Mouse (Mus musculus) liver, embryonic 13.5 days (tissue): ENCODE results near the gene Dcaf8. TPM values are rescaled to one million over a fixed set of nuclear protein-coding genes. Genes with fewer than 3 reads are reported as not detected.

Experiments used
- ATAC-seq: fragments of 200-750 bp; cut with Nextera tagmentation; 2 replicates; pipeline ENCODE4 v1.8.0; 2017; ENCODE audit warnings: low read depth, mild to moderate bottlenecking, moderate number of reproducible peaks, moderate library complexity
- DNase-seq: peaks from one replicate; pipeline ENCODE4 v3.0.0; 2022
- H3K27ac ChIP-seq: fragments of 300-500 bp; sonication (generic); 2 replicates; pipeline ENCODE4 v1.5.1; 2015; ENCODE audit warnings: moderate library complexity, mild to moderate bottlenecking, inconsistent platforms
- H3K27me3 ChIP-seq: fragments of 300-500 bp; sonication (generic); 2 replicates; pipeline ENCODE4 v1.6.1; 2015; ENCODE audit warnings: mild to moderate bottlenecking, inconsistent platforms
- H3K36me3 ChIP-seq: fragments of 300-500 bp; sonication (generic); 2 replicates; pipeline ENCODE4 v1.6.1; 2015; ENCODE audit warnings: mild to moderate bottlenecking, inconsistent platforms
- H3K4me1 ChIP-seq: fragments of 300-500 bp; sonication (generic); replicated peaks from 2 replicates; pipeline ENCODE4 v1.6.1; 2015; ENCODE audit warnings: inconsistent platforms
- H3K4me2 ChIP-seq: fragments of 300-500 bp; sonication (generic); 2 replicates; pipeline ENCODE4 v1.6.1; 2015; ENCODE audit warnings: inconsistent platforms, mild to moderate bottlenecking, moderate library complexity
- H3K4me3 ChIP-seq: fragments of 300-500 bp; sonication (generic); replicated peaks from 2 replicates; pipeline ENCODE4 v1.5.1; 2015; ENCODE audit warnings: mild to moderate bottlenecking, inconsistent platforms
- H3K9ac ChIP-seq: fragments of 300-500 bp; sonication (generic); 2 replicates; pipeline ENCODE4 v1.6.1; 2015; ENCODE audit warnings: mild to moderate bottlenecking, inconsistent platforms
- H3K9me3 ChIP-seq: fragments of 300-500 bp; sonication (generic); replicated peaks from 2 replicates; pipeline ENCODE4 v1.6.1; 2016; ENCODE audit warnings: inconsistent platforms
- WGBS: fragments of 180-500 bp; shearing (Covaris S2); methylation state at CpG from one replicate; pipeline ENCODE4 v1.1.7; 2015; ENCODE audit not compliant: insufficient replicate concordance; 5-methylcytosine and 5-hydroxymethylcytosine counted together
- polyA plus RNA-seq: library from polyadenylated mRNA; unstranded; fragments of >200 nt; fragmentation: Nextera tagmentation; extraction: Ambion mirVana; gene quantifications from 2 replicates; pipeline ENCODE4 v1.2.1, GENCODE M21; 2015

Gene Dcaf8
- polyA plus RNA-seq = 58.1 and 65.0 TPM in 2 replicates

DNA sequence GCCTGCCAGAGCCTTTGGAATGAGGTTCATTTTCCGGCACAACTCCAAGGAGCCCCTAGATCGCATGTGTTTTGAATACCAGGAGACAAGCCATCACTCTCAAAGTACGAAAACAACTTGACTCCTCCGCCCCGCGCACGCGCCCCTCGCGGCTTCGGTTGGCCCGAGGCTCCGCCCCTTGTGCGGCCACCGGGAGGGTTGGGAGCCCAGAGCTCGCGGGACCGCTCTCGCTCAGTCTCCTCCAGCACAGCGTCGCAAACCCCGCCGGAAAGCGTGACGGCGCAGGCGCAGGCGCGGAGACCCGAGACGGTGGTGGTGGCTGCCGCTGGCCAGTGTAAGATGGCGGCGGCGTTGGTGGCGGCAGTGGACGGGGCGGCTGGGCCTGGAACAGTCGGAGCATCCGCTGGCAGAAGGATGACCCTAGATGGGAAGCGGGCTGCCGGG, at the start of gene Dcaf8:
Dcaf8 (plus strand) TSS at position 250 of the 444 bp plus-strand sequence.
- peak within 1 kb of the TSS; percentile 99 for H3K9ac ChIP-seq
- peak within 1 kb of the TSS; percentile 76 for H3K4me2 ChIP-seq
- H3K27ac ChIP-seq = peak within 1 kb of the TSS; percentile 97
- peak; percentile 98 for DNase-seq
- peaks cover 31% of the 10 kb centered on the region for H3K36me3 ChIP-seq
- peaks cover 34% of the 10 kb centered on the region for H3K4me1 ChIP-seq
- H3K4me3 ChIP-seq = peak within 1 kb of the TSS; percentile 95
- H3K9me3 ChIP-seq = no peaks in the 10 kb centered on the region
- WGBS = under 1% methylated on average over 42 of the region's 42 CpGs
- ATAC-seq = peak; percentile 96
- no peaks in the 10 kb centered on the region for H3K27me3 ChIP-seq

DNA sequence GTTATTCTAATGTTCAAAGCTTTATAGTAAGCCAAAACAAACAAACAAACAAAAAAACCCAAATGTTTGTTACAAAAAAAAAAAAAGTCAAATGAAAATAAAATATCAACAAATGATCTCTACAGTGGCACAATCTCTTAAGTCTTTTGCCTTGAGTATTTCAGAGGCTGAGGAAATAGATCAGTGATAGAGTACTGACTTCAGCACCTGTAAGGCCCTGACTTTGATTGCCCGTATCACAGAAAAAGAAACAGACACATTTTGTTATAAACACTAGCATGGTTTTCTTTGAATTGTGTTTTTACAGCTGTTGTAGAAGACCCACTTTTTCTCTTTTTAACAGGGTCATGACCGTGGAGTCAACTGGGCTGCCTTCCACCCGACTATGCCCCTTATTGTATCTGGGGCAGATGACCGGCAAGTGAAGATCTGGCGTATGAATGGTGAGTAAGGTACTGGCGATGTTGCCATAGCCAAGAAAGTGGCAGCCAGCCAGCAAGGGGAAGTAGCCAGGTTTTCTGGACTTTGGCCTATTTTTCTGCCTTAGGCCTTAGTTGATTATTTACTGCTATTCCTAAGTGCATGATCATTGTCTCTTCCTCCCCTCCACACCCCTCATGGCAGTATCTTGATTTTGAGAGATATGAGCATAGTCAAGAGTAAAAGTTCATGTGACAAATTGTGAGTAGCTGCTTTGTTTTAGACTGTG, 48.4 kb upstream of the Dcaf8 start:
- Histone ChIP-seq H3K4me1 (no peaks in the 10 kb centered on the region), H3K36me3 (peaks cover 76% of the 10 kb centered on the region), H3K4me2 (no peak overlapping the region), H3K9ac (no peak overlapping the region), H3K4me3 (no peak overlapping the region), H3K9me3 (no peaks in the 10 kb centered on the region), H3K27ac (no peak overlapping the region), H3K27me3 (no peaks in the 10 kb centered on the region)
- DNase-seq = no peak
- 82% methylated on average over 6 of the region's 6 CpGs for WGBS
- ATAC-seq = no peak

DNA sequence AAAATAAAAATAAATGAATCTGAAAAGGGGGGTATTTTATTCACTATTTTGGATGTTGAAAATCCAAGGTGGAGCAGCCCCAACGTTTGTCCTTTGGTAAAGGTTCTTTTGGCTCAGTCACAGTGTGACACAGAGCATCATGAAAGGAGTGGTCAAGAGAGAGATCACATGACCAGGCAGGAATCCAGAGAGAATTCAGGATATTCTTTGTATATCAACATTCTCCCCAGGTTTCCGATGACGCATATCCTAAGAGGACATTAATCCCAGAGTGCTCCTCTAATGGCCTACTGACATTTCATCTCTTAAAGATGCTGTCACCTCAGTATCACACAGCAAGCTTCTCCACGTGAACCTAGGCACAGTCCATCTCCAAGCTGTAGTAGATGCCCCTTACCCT, 44.3 kb upstream of the Dcaf8 start:
- Histone ChIP-seq H3K36me3 (peaks cover 87% of the 10 kb centered on the region), H3K4me1 (no peaks in the 10 kb centered on the region), H3K4me2 (no peak overlapping the region), H3K9me3 (no peaks in the 10 kb centered on the region), H3K27me3 (no peaks in the 10 kb centered on the region), H3K9ac (no peak overlapping the region), H3K4me3 (no peak overlapping the region), H3K27ac (no peak overlapping the region)
- no peak for DNase-seq
- WGBS = 84% methylated on average over 4 of the region's 4 CpGs
- ATAC-seq = no peak

DNA sequence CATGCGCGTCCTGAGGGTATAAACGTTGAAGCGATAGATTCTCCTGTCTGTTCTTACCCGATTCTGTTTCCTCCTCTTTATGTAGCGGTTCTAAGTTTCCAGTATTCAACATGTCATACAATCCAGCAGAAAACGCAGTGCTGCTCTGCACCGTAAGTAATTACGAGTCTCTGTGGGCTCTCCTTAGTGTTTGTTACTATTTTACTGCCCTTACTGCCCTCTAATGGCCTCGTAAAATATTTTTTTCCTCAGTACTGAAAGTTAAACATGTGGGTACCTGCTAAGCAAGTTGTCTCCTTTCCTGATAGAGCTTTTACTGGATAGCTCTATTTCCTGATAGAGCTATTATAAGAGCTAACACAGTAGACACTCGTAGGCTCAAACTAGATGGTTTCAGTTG, 42.8 kb upstream of the Dcaf8 start:
- DNase-seq = no peak
- Histone ChIP-seq H3K9ac (no peak overlapping the region), H3K36me3 (peaks cover 92% of the 10 kb centered on the region), H3K4me2 (no peak overlapping the region), H3K27me3 (no peaks in the 10 kb centered on the region), H3K4me3 (no peak overlapping the region), H3K27ac (no peak overlapping the region), H3K9me3 (no peaks in the 10 kb centered on the region), H3K4me1 (no peaks in the 10 kb centered on the region)
- no peak for ATAC-seq
- 83% methylated on average over 11 of the region's 11 CpGs for WGBS

DNA sequence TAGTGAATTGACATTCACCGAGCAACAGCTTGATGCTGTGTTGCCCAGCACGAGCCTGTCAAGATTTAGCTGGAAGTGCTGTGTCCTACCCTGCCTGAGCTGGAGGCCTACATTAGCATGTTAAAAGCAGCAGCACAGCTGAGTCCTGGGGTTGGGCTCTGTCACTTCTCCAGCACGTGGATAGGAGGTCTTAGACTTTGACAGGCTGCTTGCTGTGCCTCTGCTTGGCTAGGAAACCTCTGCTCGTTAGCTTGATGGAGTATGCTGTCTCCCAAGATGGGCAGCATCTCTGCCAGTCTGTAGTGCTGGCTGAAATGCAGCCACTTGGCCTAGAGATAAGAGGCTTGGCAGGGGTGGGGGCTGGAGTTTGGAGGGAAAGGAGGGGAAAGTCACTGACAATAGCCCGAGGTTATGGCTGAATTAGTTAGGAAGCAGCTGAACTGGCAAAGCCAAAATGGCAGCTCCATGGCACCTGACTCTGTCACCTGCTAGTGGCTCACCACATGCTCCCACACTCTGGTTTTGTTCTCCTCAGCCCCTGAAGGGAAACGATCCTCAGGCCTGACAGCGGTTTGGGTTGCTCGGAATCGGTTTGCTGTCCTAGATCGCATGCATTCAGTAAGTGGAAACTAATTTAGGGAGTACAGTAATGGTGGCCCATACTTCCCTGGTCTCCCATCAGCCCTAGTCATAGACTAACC, 40.0 kb upstream of the Dcaf8 start:
- Histone ChIP-seq H3K9ac (no peak overlapping the region), H3K4me3 (no peak overlapping the region), H3K9me3 (no peaks in the 10 kb centered on the region), H3K4me2 (no peak overlapping the region), H3K27me3 (no peaks in the 10 kb centered on the region), H3K36me3 (peaks cover 96% of the 10 kb centered on the region), H3K27ac (no peak overlapping the region), H3K4me1 (no peaks in the 10 kb centered on the region)
- ATAC-seq (no peak), DNase-seq (no peak)
- WGBS = 82% methylated on average over 10 of the region's 10 CpGs

DNA sequence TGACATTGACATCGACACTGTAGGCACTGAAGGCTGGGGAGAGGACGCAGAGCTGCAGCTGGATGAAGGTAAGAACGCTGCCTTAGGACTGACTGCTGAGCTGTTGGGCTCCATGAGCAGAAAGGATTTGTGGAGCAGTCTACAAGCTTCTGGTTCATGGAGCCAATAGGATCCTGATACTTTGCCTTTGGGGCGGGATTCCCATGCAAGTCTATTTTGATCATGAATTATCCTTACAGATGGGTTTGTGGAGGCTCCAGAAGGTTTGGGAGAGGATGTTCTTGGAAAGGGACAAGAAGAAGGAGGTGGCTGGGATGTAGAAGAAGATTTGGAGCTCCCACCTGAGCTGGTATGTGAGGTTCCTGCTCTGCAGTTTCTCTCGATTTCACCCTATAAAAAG, 30.9 kb upstream of the Dcaf8 start:
- H3K4me3 ChIP-seq = no peak overlapping the region
- H3K27me3 ChIP-seq = no peaks in the 10 kb centered on the region
- H3K4me1 ChIP-seq = no peaks in the 10 kb centered on the region
- H3K36me3 ChIP-seq = peaks cover 98% of the 10 kb centered on the region
- no peak overlapping the region for H3K9ac ChIP-seq
- DNase-seq (no peak), ATAC-seq (no peak)
- no peaks in the 10 kb centered on the region for H3K9me3 ChIP-seq
- no peak overlapping the region for H3K4me2 ChIP-seq
- no peak overlapping the region for H3K27ac ChIP-seq
- WGBS = 85% methylated on average over 5 of the region's 5 CpGs

DNA sequence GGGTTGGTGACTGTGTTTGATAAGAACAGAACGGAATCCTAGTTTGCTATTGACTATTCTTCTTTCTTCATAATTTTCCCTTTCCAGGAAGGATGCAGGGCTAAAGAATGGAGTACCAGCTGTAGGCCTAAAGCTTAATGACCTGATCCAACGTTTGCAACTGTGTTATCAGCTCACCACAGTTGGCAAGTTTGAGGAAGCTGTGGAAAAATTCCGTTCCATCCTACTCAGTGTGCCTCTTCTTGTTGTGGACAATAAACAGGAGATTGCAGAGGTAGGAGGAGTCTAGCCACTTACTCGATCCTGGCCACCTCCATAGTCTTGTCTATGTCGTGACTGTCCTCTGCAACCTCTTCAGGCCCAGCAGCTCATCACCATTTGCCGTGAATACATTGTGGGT, 28.8 kb upstream of the Dcaf8 start:
- Histone ChIP-seq H3K9me3 (no peaks in the 10 kb centered on the region), H3K4me1 (no peaks in the 10 kb centered on the region), H3K27me3 (no peaks in the 10 kb centered on the region), H3K4me3 (no peak overlapping the region), H3K9ac (no peak overlapping the region), H3K36me3 (peaks cover 93% of the 10 kb centered on the region), H3K4me2 (no peak overlapping the region), H3K27ac (no peak overlapping the region)
- DNase-seq = no peak
- 63% methylated on average over 6 of the region's 6 CpGs for WGBS
- ATAC-seq = no peak

DNA sequence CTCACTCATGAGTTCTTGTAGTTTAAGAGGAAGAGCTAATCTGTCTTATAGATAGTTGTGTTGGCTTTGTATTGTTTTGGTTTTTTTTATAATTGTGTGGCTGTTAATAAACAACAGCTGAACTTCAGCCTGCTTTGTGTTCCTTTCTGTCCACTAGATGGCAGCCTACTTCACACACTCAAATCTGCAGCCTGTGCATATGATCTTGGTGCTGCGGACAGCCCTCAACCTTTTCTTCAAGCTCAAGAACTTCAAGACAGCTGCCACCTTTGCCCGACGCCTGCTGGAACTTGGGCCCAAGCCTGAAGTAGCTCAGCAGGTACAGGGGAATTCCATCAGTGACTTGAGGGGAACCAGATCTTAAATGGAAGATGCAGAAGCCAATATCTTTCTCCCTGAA, 28.2 kb upstream of the Dcaf8 start:
- no peak overlapping the region for H3K4me3 ChIP-seq
- DNase-seq (peak; percentile 9), ATAC-seq (no peak)
- no peak overlapping the region for H3K27ac ChIP-seq
- no peaks in the 10 kb centered on the region for H3K9me3 ChIP-seq
- H3K4me2 ChIP-seq = no peak overlapping the region
- 54% methylated on average over 3 of the region's 3 CpGs for WGBS
- H3K36me3 ChIP-seq = peaks cover 86% of the 10 kb centered on the region
- H3K9ac ChIP-seq = no peak overlapping the region
- no peaks in the 10 kb centered on the region for H3K4me1 ChIP-seq
- no peaks in the 10 kb centered on the region for H3K27me3 ChIP-seq

DNA sequence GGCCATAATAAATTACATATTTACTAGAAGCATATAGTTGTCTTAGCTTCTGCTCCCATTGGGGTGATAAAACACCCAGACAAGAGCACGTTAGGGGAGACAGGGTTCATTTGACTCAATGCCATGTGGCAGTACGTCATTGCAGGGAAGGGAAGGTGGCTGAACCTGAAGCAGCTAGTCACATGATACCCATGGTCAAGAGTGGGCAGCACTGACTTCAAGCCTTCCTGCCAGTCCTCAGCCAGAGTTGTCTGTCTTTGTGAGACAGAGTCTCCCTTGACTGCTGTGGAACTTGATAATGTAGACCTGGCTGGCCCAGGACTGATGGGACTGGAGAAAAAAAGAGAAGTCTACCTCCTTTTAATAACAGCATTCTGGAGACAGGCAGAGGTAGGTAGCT, 25.2 kb upstream of the Dcaf8 start:
- H3K36me3 ChIP-seq = peaks cover 57% of the 10 kb centered on the region
- H3K4me1 ChIP-seq = peaks cover 11% of the 10 kb centered on the region
- 74% methylated on average over 2 of the region's 2 CpGs for WGBS

DNA sequence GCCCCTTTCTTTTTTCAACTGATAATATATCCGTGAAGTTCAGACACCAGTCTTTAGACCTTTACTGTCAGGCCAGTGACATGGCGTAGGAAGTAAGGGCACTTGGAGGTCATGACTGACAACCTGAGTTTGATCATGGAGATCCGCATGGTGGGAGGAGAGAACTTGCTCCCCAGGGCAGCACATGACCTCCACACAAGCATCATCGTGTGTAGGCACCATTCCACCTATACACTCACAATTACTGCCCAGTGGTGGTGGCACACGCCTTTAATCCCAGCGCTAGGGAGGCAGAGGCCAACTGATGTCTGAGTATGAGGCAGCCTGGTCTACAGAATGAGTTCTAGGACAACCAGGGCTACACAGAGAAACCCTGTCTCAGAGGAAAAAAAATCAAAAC, 23.3 kb upstream of the Dcaf8 start:
- H3K9me3 ChIP-seq = no peaks in the 10 kb centered on the region
- no peak overlapping the region for H3K4me3 ChIP-seq
- H3K27ac ChIP-seq = no peak overlapping the region
- peaks cover 21% of the 10 kb centered on the region for H3K4me1 ChIP-seq
- 62% methylated on average over 6 of the region's 6 CpGs for WGBS
- H3K27me3 ChIP-seq = no peaks in the 10 kb centered on the region
- no peak overlapping the region for H3K4me2 ChIP-seq
- no peak overlapping the region for H3K9ac ChIP-seq
- ATAC-seq (no peak), DNase-seq (no peak)
- peaks cover 52% of the 10 kb centered on the region for H3K36me3 ChIP-seq

More for the DNA sequence above, 25.2 kb upstream of the Dcaf8 start:
- Histone ChIP-seq H3K4me2 (no peak overlapping the region), H3K27me3 (no peaks in the 10 kb centered on the region), H3K9me3 (no peaks in the 10 kb centered on the region), H3K27ac (no peak overlapping the region), H3K9ac (no peak overlapping the region), H3K4me3 (no peak overlapping the region)
- no peak for ATAC-seq
- no peak for DNase-seq

DNA sequence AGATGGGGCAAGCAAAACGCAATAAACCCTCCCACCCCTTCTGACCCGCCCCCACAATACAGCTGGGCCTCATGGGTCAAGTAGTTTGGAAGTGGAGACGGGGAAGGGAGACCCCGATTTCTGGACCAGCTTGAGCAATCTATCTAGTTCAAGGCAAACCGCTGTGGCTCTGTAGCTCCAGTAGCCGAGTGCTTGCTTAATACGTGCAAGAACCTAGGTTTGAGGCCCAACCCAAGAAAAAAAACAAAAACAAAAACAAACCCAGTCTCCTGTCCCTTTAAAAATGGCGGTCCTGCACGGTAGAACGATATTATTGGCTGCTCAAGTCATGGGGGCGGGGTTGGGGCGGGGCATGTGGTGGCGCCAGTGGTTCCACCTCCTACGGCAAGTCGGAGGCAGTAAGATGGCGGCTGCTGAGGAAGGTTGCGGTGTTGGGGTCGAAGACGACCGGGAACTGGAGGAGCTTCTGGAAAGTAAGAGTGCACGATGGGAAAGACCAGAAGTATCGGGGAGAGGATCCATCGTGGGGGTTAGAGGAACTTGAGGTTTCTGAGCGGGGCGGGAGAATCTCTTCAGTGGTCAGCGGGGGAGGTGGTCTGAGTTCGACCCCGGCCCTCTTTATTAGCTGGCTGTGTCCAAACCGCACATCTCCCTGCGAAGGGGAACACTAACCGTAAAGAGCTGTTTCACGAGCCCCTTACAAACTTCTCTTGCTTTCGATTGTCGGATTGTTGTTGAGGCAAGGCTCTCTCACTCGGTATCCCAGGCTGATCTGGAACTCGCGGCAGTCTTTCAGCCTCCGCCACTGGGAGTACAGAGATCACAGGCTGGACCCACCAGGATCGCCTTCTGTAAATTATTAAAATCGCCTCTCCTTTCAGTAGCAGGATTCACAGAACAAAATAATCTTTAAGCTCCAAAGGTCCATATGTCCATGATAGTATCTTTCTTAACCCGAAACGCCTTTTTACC, 21.2 kb upstream of the Dcaf8 start, which contains the start of gene Pex19:
Pex19 (plus strand) TSS at position 380 of the 972 bp plus-strand sequence.
- peaks cover 51% of the 10 kb centered on the region for H3K36me3 ChIP-seq
- under 1% methylated on average over 42 of the region's 42 CpGs for WGBS

More for the DNA sequence above, 21.2 kb upstream of the Dcaf8 start, which contains the start of gene Pex19:
- H3K27ac ChIP-seq = peak within 1 kb of the TSS; percentile 56
- H3K4me1 ChIP-seq = peaks cover 21% of the 10 kb centered on the region
- peak; percentile 96 for ATAC-seq
- peak within 1 kb of the TSS; percentile 72 for H3K4me2 ChIP-seq
- H3K27me3 ChIP-seq = no peaks in the 10 kb centered on the region
- DNase-seq = peak; percentile 67
- peak within 1 kb of the TSS; percentile 80 for H3K4me3 ChIP-seq
- no peaks in the 10 kb centered on the region for H3K9me3 ChIP-seq
- peak within 1 kb of the TSS; percentile 87 for H3K9ac ChIP-seq
